Mouse (Mus musculus): ENCODE data around the gene Fbf1. TPM values are rescaled to one million over a fixed set of nuclear protein-coding genes. Genes with fewer than 3 reads are reported as not detected.

Fbf1 gene
- 5.1 and 6.4 TPM in 2 replicates for total RNA-seq (2023)

GRCm38 (mm10) chr11:116167884-116168439, at the start of gene Fbf1:
Gene Fbf1 (minus strand): TSS chr11:116168166.

GRCm38 (mm10) chr11:116198639-116199531, 30.9 kb upstream of the Fbf1 start, which contains the start of the genes Ten1 and Acox1:
Gene Ten1 (plus strand): TSS chr11:116198855.
Gene Acox1 (minus strand): TSS chr11:116199045.

GRCm38 (mm10) chr11:116138468-116139138, 29.4 kb downstream of the Fbf1 start, which contains the start of gene Mrpl38:
Gene Mrpl38 (minus strand): TSS chr11:116138868.

GRCm38 (mm10) chr11:116130488-116131205, 37.3 kb downstream of the Fbf1 start, which contains the start of gene Trim65:
Gene Trim65 (minus strand): TSS chr11:116131128.

GRCm38 (mm10) chr11:116127156-116127980, 40.6 kb downstream of the Fbf1 start, which contains the start of gene Trim47:
Gene Trim47 (minus strand): TSS chr11:116127210.

Other genes with a start within 250 kb of the Fbf1 start
- 34.7 and 50.0 TPM in 2 replicates for gene Sap30bp, start 234.9 kb downstream of the Fbf1 start, total RNA-seq (2023)
- gene Recql5, start 234.7 kb downstream of the Fbf1 start, total RNA-seq (2023): 22.0 and 28.2 TPM in 2 replicates
- gene Itgb4, start 193.5 kb downstream of the Fbf1 start, total RNA-seq (2023): 0.13 TPM in 1 of 2 replicates, not detected in the other
- gene Galk1, start 155.4 kb downstream of the Fbf1 start, total RNA-seq (2023): 4.9 and 6.7 TPM in 2 replicates
- gene H3f3b, start 140.2 kb downstream of the Fbf1 start, total RNA-seq (2023): 3,437 and 4,057 TPM in 2 replicates
- 22.2 and 26.7 TPM in 2 replicates for gene Unk, start 137.8 kb downstream of the Fbf1 start, total RNA-seq (2023)
- 94.4 and 118 TPM in 2 replicates for gene Unc13d, start 90.2 kb downstream of the Fbf1 start, total RNA-seq (2023)
- gene Wbp2, start 81.2 kb downstream of the Fbf1 start, total RNA-seq (2023): 177 and 178 TPM in 2 replicates
- gene Trim47, start 41.0 kb downstream of the Fbf1 start, total RNA-seq (2023): 0.23 and 0.47 TPM in 2 replicates
- gene Trim65, start 37.0 kb downstream of the Fbf1 start, total RNA-seq (2023): 4.5 and 4.6 TPM in 2 replicates
- 11.5 and 13.4 TPM in 2 replicates for gene Mrpl38, start 29.3 kb downstream of the Fbf1 start, total RNA-seq (2023)
- gene Ten1, start 30.7 kb upstream of the Fbf1 start, total RNA-seq (2023): 22.5 and 27.5 TPM in 2 replicates
- 28.7 and 32.6 TPM in 2 replicates for gene Acox1, start 30.9 kb upstream of the Fbf1 start, total RNA-seq (2023)
- gene Evpl, start 69.9 kb upstream of the Fbf1 start, total RNA-seq (2023): 0.06 and 0.11 TPM in 2 replicates
- 34.3 and 39.9 TPM in 2 replicates for gene Srp68, start 106.1 kb upstream of the Fbf1 start, total RNA-seq (2023)
- not detected in 2 replicates for gene Galr2, start 112.8 kb upstream of the Fbf1 start, total RNA-seq (2023)
- 34.0 and 38.0 TPM in 2 replicates for gene Exoc7, start 139.1 kb upstream of the Fbf1 start, total RNA-seq (2023)
- gene Foxj1, start 167.2 kb upstream of the Fbf1 start, total RNA-seq (2023): not detected in 2 replicates
- gene Rnf157, start 244.9 kb upstream of the Fbf1 start, total RNA-seq (2023): 1.9 and 2.1 TPM in 2 replicates